Mouse (Mus musculus): ENCODE measurements around the gene C8b. TPM values are rescaled to one million over a fixed set of nuclear protein-coding genes. Genes with fewer than 3 reads are reported as not detected.

Gene C8b
- polyA plus RNA-seq, 1 experiment from 2014 or later = not detected

DNA sequence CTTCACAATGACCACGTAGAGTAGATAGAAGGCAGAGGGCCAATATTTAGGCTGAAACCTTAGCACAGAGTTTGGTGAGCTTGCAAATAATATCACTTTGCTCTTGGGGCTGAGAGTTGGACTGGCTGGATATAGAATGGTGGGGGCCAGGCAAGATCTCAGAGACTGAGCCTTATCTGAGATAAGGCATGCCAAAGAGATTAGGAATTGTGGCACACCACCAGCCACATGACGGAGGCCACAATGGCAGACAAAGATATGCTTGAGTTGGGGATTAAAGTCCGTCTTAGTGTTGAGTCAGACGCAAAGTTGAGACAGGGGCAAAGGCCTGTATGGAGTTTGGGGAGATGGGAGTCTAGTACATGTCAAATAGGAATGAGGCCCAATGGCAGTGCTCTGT is 26.0 kb downstream of the C8b start:
- DNase-seq (ENCODE audit: low spot score) (no peak), ATAC-seq (replicated peaks; ENCODE audit: low FRiP score) (no peak)
- Histone ChIP-seq H3K4me3 (ENCODE audit: low read depth, low read length) (no peak overlapping the region), H3K27me3 (ENCODE audit: control insufficient read depth, insufficient read depth, low read length) (no peaks in the 10 kb centered on the region), H3K9ac (ENCODE audit: low read length) (no peak overlapping the region), H3K36me3 (ENCODE audit: control insufficient read depth, insufficient read depth, low read length) (no peaks in the 10 kb centered on the region), H3K4me2 (ENCODE audit: low read depth, low read length, severe bottlenecking) (no peak overlapping the region), H3K4me1 (replicated peaks; ENCODE audit: control insufficient read depth, insufficient read depth, low read length) (no peaks in the 10 kb centered on the region), H3K27ac (ENCODE audit: low read depth, low read length) (no peak overlapping the region), H3K9me3 (ENCODE audit: control insufficient read depth, low read length) (no peaks in the 10 kb centered on the region)
- WGBS = 95% methylated on average over 4 of the region's 4 CpGs

DNA sequence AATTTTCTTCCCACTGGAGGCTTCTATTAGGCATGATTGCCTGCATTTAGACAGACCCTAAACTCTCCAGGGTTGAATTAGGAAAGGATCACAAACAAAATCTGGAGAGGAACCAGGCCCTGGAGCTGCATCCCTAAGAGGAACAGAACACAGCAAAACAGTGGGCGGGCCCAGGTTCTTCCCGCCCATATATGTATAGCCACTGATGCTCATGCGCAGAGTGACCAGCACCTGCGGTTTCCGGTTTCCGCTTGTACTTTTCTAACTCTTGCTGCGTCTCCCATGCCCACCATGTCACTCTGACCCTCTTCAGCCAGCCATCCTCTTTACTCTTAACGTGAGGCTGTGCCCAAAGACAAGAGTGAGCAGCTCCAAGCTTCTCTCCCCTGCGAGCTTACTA is 32.8 kb downstream of the C8b start:
- Histone ChIP-seq H3K4me1 (replicated peaks; ENCODE audit: control insufficient read depth, insufficient read depth, low read length) (no peaks in the 10 kb centered on the region), H3K27me3 (ENCODE audit: control insufficient read depth, insufficient read depth, low read length) (no peaks in the 10 kb centered on the region), H3K9me3 (ENCODE audit: control insufficient read depth, low read length) (no peaks in the 10 kb centered on the region), H3K4me2 (ENCODE audit: low read depth, low read length, severe bottlenecking) (no peak overlapping the region), H3K4me3 (ENCODE audit: low read depth, low read length) (no peak overlapping the region), H3K27ac (ENCODE audit: low read depth, low read length) (no peak overlapping the region), H3K36me3 (ENCODE audit: control insufficient read depth, insufficient read depth, low read length) (no peaks in the 10 kb centered on the region), H3K9ac (ENCODE audit: low read length) (no peak overlapping the region)
- DNase-seq (ENCODE audit: low spot score) (peak; percentile 36), ATAC-seq (replicated peaks; ENCODE audit: low FRiP score) (no peak)
- WGBS = 82% methylated on average over 9 of the region's 9 CpGs

DNA sequence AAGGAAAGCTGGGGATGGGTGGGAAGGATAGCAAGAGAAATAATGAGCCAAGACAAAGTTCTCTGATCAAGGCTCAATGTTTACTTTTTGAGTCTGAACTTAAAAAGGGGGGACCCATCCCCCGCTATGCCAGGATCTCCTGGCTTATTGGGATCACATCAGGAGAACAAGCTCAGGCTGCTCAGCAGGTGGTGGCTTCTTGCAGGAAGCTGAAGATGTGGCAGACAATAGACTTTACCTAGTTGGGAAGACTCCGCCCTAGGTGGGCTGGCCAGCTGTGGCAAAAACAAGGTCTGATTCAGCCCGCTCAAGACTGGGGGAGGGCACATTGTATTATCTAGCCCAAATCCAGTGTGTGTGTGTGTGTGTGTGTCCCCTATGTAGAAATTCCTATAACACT is 35.5 kb downstream of the C8b start:
- no peak overlapping the region for H3K4me2 ChIP-seq (ENCODE audit: low read depth, low read length, severe bottlenecking)
- H3K4me1 ChIP-seq (replicated peaks; ENCODE audit: control insufficient read depth, insufficient read depth, low read length) = no peaks in the 10 kb centered on the region
- H3K9ac ChIP-seq (ENCODE audit: low read length) = no peak overlapping the region
- H3K27ac ChIP-seq (ENCODE audit: low read depth, low read length) = no peak overlapping the region
- no peaks in the 10 kb centered on the region for H3K36me3 ChIP-seq (ENCODE audit: control insufficient read depth, insufficient read depth, low read length)
- H3K27me3 ChIP-seq (ENCODE audit: control insufficient read depth, insufficient read depth, low read length) = no peaks in the 10 kb centered on the region
- H3K9me3 ChIP-seq (ENCODE audit: control insufficient read depth, low read length) = no peaks in the 10 kb centered on the region
- DNase-seq (ENCODE audit: low spot score) (no peak), ATAC-seq (replicated peaks; ENCODE audit: low FRiP score) (no peak)
- 89% methylated on average over 3 of the region's 3 CpGs for WGBS
- no peak overlapping the region for H3K4me3 ChIP-seq (ENCODE audit: low read depth, low read length)

DNA sequence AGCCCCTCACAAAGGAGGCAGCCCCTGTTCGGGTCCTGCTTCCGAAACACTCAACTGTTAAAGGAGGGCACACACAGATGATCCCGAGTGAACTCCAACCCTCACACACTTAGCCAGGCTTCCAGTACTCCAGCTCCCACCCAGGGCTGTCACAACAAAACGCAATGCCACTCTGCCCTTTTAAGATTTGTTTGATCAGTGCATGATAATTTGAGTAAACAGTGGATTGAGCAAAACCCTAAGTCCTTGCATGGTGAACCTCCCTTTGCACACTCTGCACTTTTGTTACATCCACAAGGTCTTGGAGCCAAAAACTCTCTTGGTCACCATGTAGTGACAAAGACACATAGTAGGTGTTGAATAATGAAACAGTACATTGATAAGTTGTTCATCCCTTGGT is 38.0 kb downstream of the C8b start:
- Histone ChIP-seq H3K9ac (ENCODE audit: low read length) (no peak overlapping the region), H3K4me2 (ENCODE audit: low read depth, low read length, severe bottlenecking) (no peak overlapping the region), H3K27me3 (ENCODE audit: control insufficient read depth, insufficient read depth, low read length) (no peaks in the 10 kb centered on the region), H3K9me3 (ENCODE audit: control insufficient read depth, low read length) (no peaks in the 10 kb centered on the region), H3K4me1 (replicated peaks; ENCODE audit: control insufficient read depth, insufficient read depth, low read length) (no peaks in the 10 kb centered on the region), H3K27ac (ENCODE audit: low read depth, low read length) (no peak overlapping the region), H3K36me3 (ENCODE audit: control insufficient read depth, insufficient read depth, low read length) (no peaks in the 10 kb centered on the region), H3K4me3 (ENCODE audit: low read depth, low read length) (no peak overlapping the region)
- 84% methylated on average over 4 of the region's 4 CpGs for WGBS
- ATAC-seq (replicated peaks; ENCODE audit: low FRiP score) (no peak), DNase-seq (ENCODE audit: low spot score) (no peak)

DNA sequence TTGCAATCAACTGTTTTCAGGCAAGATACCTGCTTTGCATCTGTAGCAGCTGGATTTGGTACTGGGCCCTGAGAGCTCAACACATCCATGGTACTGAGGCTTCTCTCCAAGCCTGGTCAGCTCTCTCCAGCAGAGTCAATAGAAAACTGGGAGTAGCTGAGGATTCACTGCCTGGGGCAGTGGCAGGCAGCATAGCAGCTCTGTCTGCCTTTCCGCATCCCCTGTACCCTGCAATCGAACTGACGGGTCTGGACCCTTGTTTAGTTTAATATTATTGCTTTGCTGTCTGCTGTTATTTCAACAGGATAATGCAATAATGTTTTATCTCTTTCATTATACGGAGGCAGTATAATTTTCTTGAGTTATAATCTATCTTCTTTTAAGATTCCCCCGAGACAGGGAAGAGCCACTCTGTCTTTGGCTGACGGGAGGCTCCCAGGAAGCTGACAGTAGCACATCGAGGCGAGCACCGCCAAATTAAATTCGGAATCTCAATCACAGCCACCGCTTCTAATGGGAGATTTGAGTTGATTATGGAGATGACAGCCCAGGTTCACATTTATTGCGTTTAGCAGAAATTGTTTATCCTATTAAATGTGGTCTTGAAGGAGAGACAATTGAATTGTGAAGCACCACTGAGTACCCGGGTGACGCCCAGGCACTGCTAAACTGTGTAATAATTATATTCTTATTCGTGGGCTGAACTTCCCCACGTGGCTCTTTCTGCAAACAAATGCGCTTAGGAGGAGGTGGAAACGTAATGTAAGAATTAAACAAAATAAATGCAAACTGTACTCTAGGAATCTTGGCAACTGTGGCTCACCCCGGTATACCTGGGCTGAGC is 39.5 kb downstream of the C8b start:
- Histone ChIP-seq H3K9me3 (ENCODE audit: control insufficient read depth, low read length) (no peaks in the 10 kb centered on the region), H3K27ac (ENCODE audit: low read depth, low read length) (no peak overlapping the region), H3K4me2 (ENCODE audit: low read depth, low read length, severe bottlenecking) (no peak overlapping the region), H3K4me3 (ENCODE audit: low read depth, low read length) (no peak overlapping the region), H3K36me3 (ENCODE audit: control insufficient read depth, insufficient read depth, low read length) (no peaks in the 10 kb centered on the region), H3K9ac (ENCODE audit: low read length) (no peak overlapping the region), H3K4me1 (replicated peaks; ENCODE audit: control insufficient read depth, insufficient read depth, low read length) (no peaks in the 10 kb centered on the region), H3K27me3 (ENCODE audit: control insufficient read depth, insufficient read depth, low read length) (no peaks in the 10 kb centered on the region)
- no peak for DNase-seq (ENCODE audit: low spot score)
- WGBS = 85% methylated on average over 19 of the region's 19 CpGs
- no peak for ATAC-seq (replicated peaks; ENCODE audit: low FRiP score)

DNA sequence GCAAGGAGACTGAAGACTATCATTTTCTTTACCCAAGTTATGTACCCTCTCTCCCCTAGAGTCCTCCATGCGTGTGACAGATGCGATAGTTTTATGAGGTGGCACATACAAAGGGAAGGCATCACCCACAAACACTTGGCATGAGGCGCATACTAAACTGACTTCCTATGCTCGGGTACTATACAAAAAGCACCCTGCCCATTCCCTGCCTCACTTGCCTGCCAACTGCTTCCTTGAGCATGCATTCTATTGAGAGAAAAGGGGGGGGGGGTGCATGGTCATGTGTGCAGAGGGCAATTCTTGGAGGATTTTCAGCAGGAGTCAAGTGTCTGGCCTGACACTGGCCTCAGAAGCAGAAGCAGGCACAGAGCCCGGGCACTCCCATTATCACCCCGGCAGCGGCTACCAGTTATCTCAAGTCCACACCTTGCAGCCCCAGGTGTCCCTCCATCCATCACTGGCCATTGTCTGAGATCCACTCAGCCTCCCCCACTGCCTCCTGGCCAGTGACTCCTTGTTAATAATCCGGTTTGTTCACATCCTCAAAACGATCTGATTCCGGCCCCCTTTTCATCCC is 44.7 kb downstream of the C8b start:
- H3K4me2 ChIP-seq (ENCODE audit: low read depth, low read length, severe bottlenecking) = no peak overlapping the region
- H3K27ac ChIP-seq (ENCODE audit: low read depth, low read length) = no peak overlapping the region
- 79% methylated on average over 10 of the region's 10 CpGs for WGBS
- H3K27me3 ChIP-seq (ENCODE audit: control insufficient read depth, insufficient read depth, low read length) = no peaks in the 10 kb centered on the region
- H3K4me1 ChIP-seq (replicated peaks; ENCODE audit: control insufficient read depth, insufficient read depth, low read length) = no peaks in the 10 kb centered on the region
- H3K36me3 ChIP-seq (ENCODE audit: control insufficient read depth, insufficient read depth, low read length) = no peaks in the 10 kb centered on the region
- no peaks in the 10 kb centered on the region for H3K9me3 ChIP-seq (ENCODE audit: control insufficient read depth, low read length)
- H3K9ac ChIP-seq (ENCODE audit: low read length) = no peak overlapping the region
- ATAC-seq (replicated peaks; ENCODE audit: low FRiP score) = no peak
- no peak for DNase-seq (ENCODE audit: low spot score)
- H3K4me3 ChIP-seq (ENCODE audit: low read depth, low read length) = no peak overlapping the region

DNA sequence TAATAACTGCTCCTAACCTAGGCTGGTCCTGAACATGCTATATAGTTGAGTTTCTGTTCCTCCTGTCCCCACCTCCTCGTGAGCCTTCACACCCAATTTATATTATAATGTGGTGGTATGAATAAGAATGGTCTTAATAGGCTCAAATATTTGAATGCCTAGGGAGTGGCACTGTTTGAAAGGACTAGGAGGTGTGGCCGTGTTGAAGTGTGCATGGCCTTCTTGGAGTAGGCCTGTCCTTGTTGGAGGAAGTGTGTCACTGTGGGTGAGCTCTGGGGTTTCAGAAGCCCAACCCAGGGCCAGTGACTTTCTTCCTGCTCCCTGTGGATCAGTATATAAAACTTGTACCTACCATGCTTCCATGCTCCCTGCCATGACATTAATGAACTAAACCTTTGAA is 47.5 kb downstream of the C8b start:
- no peak overlapping the region for H3K27ac ChIP-seq (ENCODE audit: low read depth, low read length)
- 75% methylated on average over 2 of the region's 2 CpGs for WGBS
- H3K27me3 ChIP-seq (ENCODE audit: control insufficient read depth, insufficient read depth, low read length) = no peaks in the 10 kb centered on the region
- no peaks in the 10 kb centered on the region for H3K36me3 ChIP-seq (ENCODE audit: control insufficient read depth, insufficient read depth, low read length)
- DNase-seq (ENCODE audit: low spot score) (no peak), ATAC-seq (replicated peaks; ENCODE audit: low FRiP score) (no peak)
- no peaks in the 10 kb centered on the region for H3K4me1 ChIP-seq (replicated peaks; ENCODE audit: control insufficient read depth, insufficient read depth, low read length)
- H3K4me2 ChIP-seq (ENCODE audit: low read depth, low read length, severe bottlenecking) = no peak overlapping the region
- no peak overlapping the region for H3K4me3 ChIP-seq (ENCODE audit: low read depth, low read length)
- H3K9me3 ChIP-seq (ENCODE audit: control insufficient read depth, low read length) = no peaks in the 10 kb centered on the region
- no peak overlapping the region for H3K9ac ChIP-seq (ENCODE audit: low read length)

DNA sequence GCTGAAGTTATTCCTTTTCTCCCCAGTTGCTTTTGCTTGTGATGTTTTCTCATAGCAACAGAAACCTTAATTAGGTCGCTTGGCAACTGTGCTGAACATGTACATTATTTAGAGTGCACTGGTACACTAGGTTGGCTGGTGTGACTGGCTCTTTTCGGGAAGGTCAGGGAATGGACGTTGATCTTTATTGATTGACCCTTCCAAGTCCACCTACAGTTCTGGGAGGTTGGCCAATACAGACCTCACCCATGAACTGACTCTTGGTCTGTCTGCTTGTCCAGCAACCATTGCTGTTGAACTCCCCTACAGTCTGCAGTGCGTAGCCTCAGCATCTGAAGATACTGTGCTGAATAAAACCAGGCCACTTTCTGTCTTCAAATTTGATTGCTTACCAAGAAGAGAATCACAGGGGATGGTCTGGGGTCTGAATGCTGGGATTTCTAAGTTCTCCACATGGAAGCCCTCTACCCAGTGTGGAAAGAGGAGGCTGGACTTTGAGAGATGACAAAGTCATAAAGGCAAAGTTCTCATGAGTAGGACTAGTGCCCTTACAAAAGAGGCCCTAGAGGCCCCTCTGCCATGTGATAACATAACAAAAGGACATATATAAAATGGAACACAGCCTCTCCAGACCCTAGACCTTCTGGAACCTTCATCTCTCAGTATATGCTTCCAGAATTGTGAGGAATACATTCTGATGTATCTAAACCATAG is 50.6 kb downstream of the C8b start:
- WGBS = 89% methylated on average over 4 of the region's 4 CpGs
- peak; percentile 7 for DNase-seq (ENCODE audit: low spot score)
- Histone ChIP-seq H3K4me3 (ENCODE audit: low read depth, low read length) (no peak overlapping the region), H3K27ac (ENCODE audit: low read depth, low read length) (no peak overlapping the region), H3K9ac (ENCODE audit: low read length) (no peak overlapping the region), H3K4me1 (replicated peaks; ENCODE audit: control insufficient read depth, insufficient read depth, low read length) (no peaks in the 10 kb centered on the region), H3K9me3 (ENCODE audit: control insufficient read depth, low read length) (no peaks in the 10 kb centered on the region), H3K36me3 (ENCODE audit: control insufficient read depth, insufficient read depth, low read length) (no peaks in the 10 kb centered on the region), H3K27me3 (ENCODE audit: control insufficient read depth, insufficient read depth, low read length) (no peaks in the 10 kb centered on the region), H3K4me2 (ENCODE audit: low read depth, low read length, severe bottlenecking) (no peak overlapping the region)
- no peak for ATAC-seq (replicated peaks; ENCODE audit: low FRiP score)
